Mouse (Mus musculus) MN1 (cell line): ENCODE data around the gene Ube4a.
A peak's percentile ranks its signal among the peaks of the same experiment; 100 is the strongest.
"Not testable (repeated sequence)": the region's sequence is repeated elsewhere in the genome, so short reads cannot be mapped to it uniquely, and the experiment has no call there.

Experiments used
- DNase-seq: peaks from one replicate; pipeline ENCODE4 v3.0.0-alpha.2; 2016; ENCODE audit warnings: low spot score

Ube4a gene

GRCm38 (mm10) chr9:44981104-44981503 is 15.7 kb upstream of the Ube4a start:
- DNase-seq: no peak

- no peak for DNase-seq
Observed at GRCm38 (mm10) chr9:44980242-44980641, 14.8 kb upstream of the Ube4a start, which contains the start of gene Cd3g. Gene Cd3g, minus strand, starts transcription at chr9:44980431.

GRCm38 (mm10) chr9:44979806-44980205 is 14.4 kb upstream of the Ube4a start:
- no peak for DNase-seq

- no peak for DNase-seq
Observed at GRCm38 (mm10) chr9:44977813-44978212, 12.4 kb upstream of the Ube4a start.

GRCm38 (mm10) chr9:44969450-44969849 is 4.0 kb upstream of the Ube4a start:
- no peak for DNase-seq

GRCm38 (mm10) chr9:44967763-44968162 is 2.4 kb upstream of the Ube4a start:
- DNase-seq: not testable (repeated sequence)

GRCm38 (mm10) chr9:44966815-44967242 is 1.4 kb upstream of the Ube4a start:
- peak; percentile 83 for DNase-seq

- no peak for DNase-seq
Observed at GRCm38 (mm10) chr9:44965833-44966466, 550 bp upstream of the Ube4a start.

GRCm38 (mm10) chr9:44954432-44954831 is 11.0 kb downstream of the Ube4a start:
- no peak for DNase-seq

- DNase-seq: no peak
Observed at GRCm38 (mm10) chr9:44947836-44948235, 17.6 kb downstream of the Ube4a start.

GRCm38 (mm10) chr9:44946185-44946695 is 19.2 kb downstream of the Ube4a start:
- DNase-seq: no peak

- DNase-seq: no peak
Observed at GRCm38 (mm10) chr9:44942421-44942820, 23.0 kb downstream of the Ube4a start.

GRCm38 (mm10) chr9:44941756-44942155 is 23.6 kb downstream of the Ube4a start:
- DNase-seq: no peak

GRCm38 (mm10) chr9:44921543-44921942 is 43.9 kb downstream of the Ube4a start:
- DNase-seq: no peak

GRCm38 (mm10) chr9:44921123-44921468 is 44.3 kb downstream of the Ube4a start:
- DNase-seq: no peak

GRCm38 (mm10) chr9:44920374-44921122 is 44.9 kb downstream of the Ube4a start, which contains the start of gene Atp5l:
Gene Atp5l, minus strand, starts transcription at chr9:44920742.
- peak; percentile 96 for DNase-seq

GRCm38 (mm10) chr9:44919606-44920005 is 45.8 kb downstream of the Ube4a start:
- DNase-seq: no peak

GRCm38 (mm10) chr9:44916196-44916595 is 49.2 kb downstream of the Ube4a start:
- peak; percentile 49 for DNase-seq

- DNase-seq: peak; percentile 27
Observed at GRCm38 (mm10) chr9:44914706-44915105, 50.7 kb downstream of the Ube4a start.

- DNase-seq: no peak
Observed at GRCm38 (mm10) chr9:44911365-44911764, 54.0 kb downstream of the Ube4a start.

GRCm38 (mm10) chr9:44905620-44906019 is 59.8 kb downstream of the Ube4a start:
- DNase-seq: peak; percentile 68

GRCm38 (mm10) chr9:44904964-44905363 is 60.4 kb downstream of the Ube4a start:
- DNase-seq: peak; percentile 74

GRCm38 (mm10) chr9:44903856-44904255 is 61.5 kb downstream of the Ube4a start:
- no peak for DNase-seq
